Mouse (Mus musculus) liver, postnatal 0 days (tissue): ENCODE measurements around the gene Gm26897. TPM values are rescaled to one million over a fixed set of nuclear protein-coding genes. Genes with fewer than 3 reads are reported as not detected.

Experiments
- ATAC-seq: fragments of 200-750 bp; cut with Nextera tagmentation; 2 replicates; pipeline ENCODE4 v1.8.0; 2017; ENCODE audit warnings: mild to moderate bottlenecking, moderate library complexity
- DNase-seq: peaks from one replicate; pipeline ENCODE4 v3.0.0-alpha.2; 2016
- H3K27ac ChIP-seq: fragments of 300-500 bp; sonication (generic); 2 replicates; pipeline ENCODE4 v1.5.1; 2014; ENCODE audit warnings: antibody characterized with exemption, moderate library complexity, mild to moderate bottlenecking, low read depth
- H3K27me3 ChIP-seq: fragments of 300-500 bp; sonication (generic); 2 replicates; pipeline ENCODE4 v1.6.1; 2014; ENCODE audit warnings: low read length, control low read depth, mixed read lengths; ENCODE audit not compliant: insufficient read depth
- H3K36me3 ChIP-seq: fragments of 300-500 bp; sonication (generic); replicated peaks from 2 replicates; pipeline ENCODE4 v1.6.1; 2014; ENCODE audit warnings: mild to moderate bottlenecking, control low read depth, low read length, moderate library complexity, mixed read lengths; ENCODE audit not compliant: insufficient read depth
- H3K4me1 ChIP-seq: fragments of 300-500 bp; sonication (generic); 2 replicates; pipeline ENCODE4 v1.6.1; 2014; ENCODE audit warnings: antibody characterized with exemption, mild to moderate bottlenecking, control low read depth; ENCODE audit not compliant: insufficient read depth
- H3K4me2 ChIP-seq: fragments of 300-500 bp; sonication (generic); 2 replicates; pipeline ENCODE4 v1.6.1; 2014; ENCODE audit warnings: low read depth, mild to moderate bottlenecking, low read length, moderate library complexity, mixed read lengths
- H3K4me3 ChIP-seq: fragments of 300-500 bp; sonication (generic); 2 replicates; pipeline ENCODE4 v1.5.1; 2014; ENCODE audit warnings: low read depth, low read length
- H3K9ac ChIP-seq: fragments of 300-500 bp; sonication (generic); replicated peaks from 2 replicates; pipeline ENCODE4 v1.6.1; 2014; ENCODE audit warnings: mild to moderate bottlenecking, moderate library complexity
- H3K9me3 ChIP-seq: fragments of 300-500 bp; sonication (generic); 2 replicates; pipeline ENCODE4 v1.6.1; 2016; ENCODE audit warnings: mild to moderate bottlenecking, control low read depth, low read length, mixed read lengths
- CTCF ChIP-seq: sonication (generic); IDR thresholded peaks from 2 replicates; pipeline ENCODE4 v1.5.1; 2016; ENCODE audit warnings: antibody characterized with exemption, low read depth
- EP300 ChIP-seq: IDR thresholded peaks from 2 replicates; pipeline ENCODE4 v1.6.1; 2016; ENCODE audit warnings: antibody characterized with exemption, low read depth, mild to moderate bottlenecking
- WGBS: fragments of 180-500 bp; shearing (Covaris S2); extraction: QIAGEN DNeasy Blood & Tissue Kit; methylation state at CpG from one replicate; pipeline ENCODE4 v1.1.7; 2014; ENCODE audit not compliant: insufficient replicate concordance; 5-methylcytosine and 5-hydroxymethylcytosine counted together
- polyA plus RNA-seq: library from polyadenylated mRNA; unstranded; fragments of >200 nt; fragmentation: Nextera tagmentation; extraction: Ambion mirVana; gene quantifications from 2 replicates; pipeline ENCODE4 v1.2.1, GENCODE M21; 2015

The Gm26897 gene
- polyA plus RNA-seq, 1 experiment from 2014 or later = not detected

DNA sequence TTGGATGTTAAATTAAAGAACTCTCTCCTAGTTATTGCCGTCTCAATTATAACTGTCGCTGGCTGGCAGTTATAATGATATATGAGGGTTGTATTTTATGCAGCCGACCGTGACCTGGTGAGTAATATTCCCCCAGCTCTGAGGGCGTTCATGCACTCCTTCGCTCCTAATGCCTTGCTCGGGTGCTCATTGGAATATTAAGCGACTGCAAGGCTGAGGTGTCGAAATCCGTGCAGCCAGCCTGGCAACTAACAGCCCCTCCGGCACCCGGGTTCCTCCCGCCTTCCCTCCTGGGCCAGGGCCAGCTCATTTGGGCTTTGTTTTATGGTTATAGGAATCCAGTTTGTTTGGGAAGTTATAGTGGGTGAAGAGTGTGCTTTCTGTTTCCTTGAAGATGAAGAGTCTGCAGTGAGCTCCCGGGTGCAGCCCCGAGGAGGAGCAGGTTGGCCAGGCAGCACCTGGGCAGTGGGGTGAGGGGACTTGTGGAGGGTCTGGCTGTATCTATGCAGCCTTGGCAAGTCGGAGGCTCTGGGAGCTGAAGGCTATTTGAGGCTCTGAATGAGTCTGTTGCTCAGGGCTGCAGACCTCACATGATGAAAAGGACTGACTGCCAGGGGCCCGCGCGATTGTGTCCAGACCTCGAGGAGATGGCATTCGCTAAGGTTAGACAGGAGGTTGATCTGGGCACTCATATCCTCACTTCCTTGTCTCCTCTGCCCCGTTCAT lies 8.4 kb upstream of the Gm26897 start:
- Histone ChIP-seq H3K9ac (no peak overlapping the region), H3K4me2 (no peak overlapping the region), H3K4me3 (no peak overlapping the region), H3K27ac (no peak overlapping the region), H3K27me3 (no peaks in the 10 kb centered on the region), H3K36me3 (no peaks in the 10 kb centered on the region), H3K9me3 (no peaks in the 10 kb centered on the region), H3K4me1 (no peaks in the 10 kb centered on the region)
- DNase-seq = no peak
- WGBS = 65% methylated on average over 22 of the region's 22 CpGs
- TF ChIP-seq EP300 (no peak), CTCF (no peak)
- no peak for ATAC-seq

DNA sequence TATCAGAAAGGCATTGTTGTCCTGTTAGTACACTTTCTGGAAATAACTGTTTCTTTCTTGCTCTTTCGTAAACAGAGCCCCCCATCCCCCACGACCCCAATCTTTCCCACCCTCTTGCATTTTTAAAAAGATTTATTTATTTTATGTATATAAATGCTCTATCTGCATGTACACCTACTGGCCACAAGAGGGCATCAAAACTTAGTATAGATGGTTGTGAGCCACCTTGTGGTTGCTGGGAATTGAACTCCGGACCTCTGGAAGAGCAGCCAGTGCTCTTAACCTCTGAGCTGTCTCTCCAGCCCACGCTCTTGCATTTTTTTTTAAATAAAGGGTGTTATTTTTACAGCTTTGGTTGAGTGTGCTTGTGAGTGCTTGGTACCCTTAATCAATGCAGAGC lies 5.3 kb upstream of the Gm26897 start:
- Histone ChIP-seq H3K4me3 (no peak overlapping the region), H3K4me1 (no peaks in the 10 kb centered on the region), H3K36me3 (no peaks in the 10 kb centered on the region), H3K9me3 (no peaks in the 10 kb centered on the region), H3K9ac (no peak overlapping the region), H3K27ac (no peak overlapping the region), H3K27me3 (no peaks in the 10 kb centered on the region), H3K4me2 (no peak overlapping the region)
- 66% methylated on average over 4 of the region's 4 CpGs for WGBS
- DNase-seq (no peak), ATAC-seq (no peak)
- TF ChIP-seq CTCF (peak; percentile 39; the same call in 1 of the 2 replicates), EP300 (no peak)

DNA sequence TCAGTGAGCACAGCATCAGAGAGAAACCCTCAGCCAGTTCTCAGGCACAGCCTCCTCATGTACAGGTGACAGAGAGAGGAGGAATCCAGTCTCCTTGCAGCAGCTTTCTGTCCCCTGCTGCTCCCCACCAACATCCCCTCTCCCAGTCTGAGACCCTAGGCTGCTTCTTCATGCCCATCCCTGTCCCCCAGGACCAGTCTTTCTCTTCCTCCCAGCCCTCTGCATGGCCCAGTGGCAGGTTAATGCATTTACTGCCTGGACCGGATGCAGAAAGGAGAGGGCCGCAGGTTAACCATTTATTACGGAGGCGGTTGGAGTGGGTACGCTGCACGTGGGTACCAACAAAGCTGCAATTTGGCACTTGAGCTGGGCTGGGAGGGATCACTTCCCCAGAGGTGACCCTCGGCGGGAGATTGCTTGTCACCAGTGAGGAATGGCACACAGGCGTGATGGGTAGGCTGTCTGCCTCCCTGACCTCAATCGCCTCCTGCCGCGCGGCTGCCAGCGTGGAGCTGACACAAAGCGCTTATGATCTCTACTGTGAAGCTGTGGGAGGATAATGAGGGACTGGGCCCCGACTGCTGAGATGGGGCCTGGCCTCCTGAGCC lies 3.1 kb upstream of the Gm26897 start:
- Histone ChIP-seq H3K9ac (no peak overlapping the region), H3K27me3 (no peaks in the 10 kb centered on the region), H3K9me3 (no peaks in the 10 kb centered on the region), H3K4me3 (no peak overlapping the region), H3K36me3 (no peaks in the 10 kb centered on the region), H3K27ac (no peak overlapping the region), H3K4me1 (no peaks in the 10 kb centered on the region), H3K4me2 (no peak overlapping the region)
- ATAC-seq (no peak), DNase-seq (no peak)
- TF ChIP-seq CTCF = no peak
- TF ChIP-seq EP300 = no peak
- WGBS = 41% methylated on average over 16 of the region's 16 CpGs

DNA sequence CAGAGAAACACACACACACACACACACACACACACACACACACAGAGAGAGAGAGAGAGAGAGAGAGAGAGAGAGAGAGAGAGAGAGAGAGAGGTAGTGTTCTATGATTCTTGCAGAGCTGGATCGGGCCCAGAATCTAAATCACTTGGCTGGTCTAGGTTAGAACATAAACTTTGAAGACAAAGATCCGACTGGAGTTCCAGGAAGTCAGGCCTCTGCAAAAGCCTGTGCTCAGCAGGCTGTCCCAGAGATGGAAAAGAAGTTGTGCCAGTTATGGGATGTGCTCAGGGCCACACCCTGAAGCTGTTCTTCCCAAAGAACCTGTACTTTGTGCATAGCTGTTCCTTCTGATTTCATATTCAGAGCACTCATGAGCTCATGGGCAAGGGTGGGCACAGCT lies 1.5 kb upstream of the Gm26897 start:
- H3K4me1 ChIP-seq = no peaks in the 10 kb centered on the region
- H3K9ac ChIP-seq = no peak overlapping the region
- H3K36me3 ChIP-seq = no peaks in the 10 kb centered on the region
- WGBS = 48% methylated on average over 2 of the region's 2 CpGs
- H3K4me2 ChIP-seq = no peak overlapping the region
- H3K9me3 ChIP-seq = no peaks in the 10 kb centered on the region
- H3K27ac ChIP-seq = no peak overlapping the region
- ATAC-seq (no peak), DNase-seq (no peak)
- no peak for TF ChIP-seq CTCF
- no peak for TF ChIP-seq EP300
- no peaks in the 10 kb centered on the region for H3K27me3 ChIP-seq
- no peak overlapping the region for H3K4me3 ChIP-seq

DNA sequence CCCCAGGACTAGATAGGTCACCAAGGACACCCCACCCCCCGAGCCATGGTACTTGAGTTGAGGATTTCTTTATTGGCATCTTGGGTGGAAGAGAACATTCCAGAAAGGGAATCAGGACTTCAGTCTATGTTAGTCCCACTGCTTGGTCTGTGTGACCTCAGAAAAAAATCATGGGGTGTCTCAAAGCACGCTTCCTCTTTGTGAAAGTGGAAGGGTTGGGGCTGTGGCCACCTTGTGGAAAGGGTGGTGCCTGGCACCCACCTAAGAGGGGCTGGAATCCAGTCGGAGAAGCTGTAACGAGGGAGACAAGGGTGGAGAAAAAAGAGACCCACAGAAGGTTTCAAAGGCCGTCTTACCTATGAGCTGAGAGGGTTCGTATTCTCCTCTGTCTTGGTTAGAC lies 5.8 kb downstream of the Gm26897 start:
- H3K27me3 ChIP-seq = peaks cover 15% of the 10 kb centered on the region; the same call in 1 of the 2 replicates
- no peak for DNase-seq
- no peak overlapping the region for H3K4me3 ChIP-seq
- no peak overlapping the region for H3K27ac ChIP-seq
- TF ChIP-seq CTCF (no peak), EP300 (no peak)
- H3K36me3 ChIP-seq = no peaks in the 10 kb centered on the region
- ATAC-seq = no peak
- no peaks in the 10 kb centered on the region for H3K9me3 ChIP-seq
- WGBS = 49% methylated on average over 6 of the region's 6 CpGs
- no peak overlapping the region for H3K4me2 ChIP-seq
- no peak overlapping the region for H3K9ac ChIP-seq
- H3K4me1 ChIP-seq = no peaks in the 10 kb centered on the region

DNA sequence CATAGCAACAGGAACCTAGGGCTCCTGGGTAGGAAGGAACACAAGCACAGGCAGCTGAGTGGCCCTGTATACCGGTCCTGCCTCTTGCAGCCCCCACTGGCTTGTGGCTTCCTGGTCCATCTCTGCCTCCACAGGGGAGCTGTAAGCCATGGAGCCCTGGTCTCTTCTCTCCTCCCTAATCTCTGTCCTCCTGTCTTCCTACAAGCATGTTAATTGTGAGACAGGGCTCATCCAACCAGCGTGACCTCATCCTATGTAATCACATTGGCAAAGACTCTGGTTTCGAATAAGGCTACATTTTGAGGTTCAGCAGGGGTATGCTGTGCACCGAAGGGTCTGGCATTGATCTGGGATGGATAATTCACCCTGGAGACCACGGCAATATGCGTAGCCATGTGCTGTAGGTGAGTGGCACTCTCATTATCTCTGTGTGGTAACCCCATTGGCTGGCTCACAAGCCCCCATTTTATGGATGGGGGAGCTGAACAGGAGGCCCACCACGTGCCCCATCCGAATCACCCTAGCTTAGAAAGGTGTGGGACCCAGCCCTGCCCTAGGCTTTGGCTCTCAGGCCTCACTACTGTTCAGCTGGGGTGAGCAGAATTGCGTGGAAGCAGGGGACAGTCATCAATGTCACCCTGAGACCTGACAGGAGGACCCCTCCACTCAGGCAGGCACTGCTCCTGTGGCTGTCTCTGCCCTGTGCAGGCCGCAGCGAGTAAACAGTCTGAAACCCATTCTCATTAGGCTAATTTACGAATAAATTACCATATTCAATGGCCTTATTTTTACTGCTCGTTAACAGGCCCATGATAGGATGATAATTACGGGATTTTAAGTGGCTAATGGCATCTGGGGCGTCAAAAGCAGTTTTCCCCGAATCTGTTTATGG lies 6.9 kb downstream of the Gm26897 start:
- no peak overlapping the region for H3K4me2 ChIP-seq
- peaks cover 15% of the 10 kb centered on the region; the same call in 1 of the 2 replicates for H3K27me3 ChIP-seq

More for the DNA sequence above, 6.9 kb downstream of the Gm26897 start:
- Histone ChIP-seq H3K36me3 (no peaks in the 10 kb centered on the region), H3K9ac (no peak overlapping the region), H3K27ac (no peak overlapping the region), H3K9me3 (no peaks in the 10 kb centered on the region), H3K4me3 (no peak overlapping the region), H3K4me1 (no peaks in the 10 kb centered on the region)
- WGBS = 35% methylated on average over 16 of the region's 16 CpGs
- DNase-seq (no peak), ATAC-seq (no peak)
- TF ChIP-seq EP300 = no peak
- TF ChIP-seq CTCF = no peak
